Mouse (Mus musculus) mouse trophoblast stem cell (cell line): ENCODE measurements around the gene Fpr3.
"Not testable (repeated sequence)": the region's sequence is repeated elsewhere in the genome, so short reads cannot be mapped to it uniquely, and the experiment has no call there.

ENCODE experiments used
- in situ Hi-C, 2 experiments: fragments of 300-500 bp; cut with MseI, MboI; formaldehyde crosslinking; loops; 2 replicates in 1 of 2; 3 replicates in 1 of 2; pipeline ENCODE4 v1.15.1; 2025

The Fpr3 gene

GRCm38 (mm10) chr17:17882672-17883071 lies 5.0 kb upstream of the Fpr3 start:
- in situ Hi-C loops = no loop called here

DNA sequence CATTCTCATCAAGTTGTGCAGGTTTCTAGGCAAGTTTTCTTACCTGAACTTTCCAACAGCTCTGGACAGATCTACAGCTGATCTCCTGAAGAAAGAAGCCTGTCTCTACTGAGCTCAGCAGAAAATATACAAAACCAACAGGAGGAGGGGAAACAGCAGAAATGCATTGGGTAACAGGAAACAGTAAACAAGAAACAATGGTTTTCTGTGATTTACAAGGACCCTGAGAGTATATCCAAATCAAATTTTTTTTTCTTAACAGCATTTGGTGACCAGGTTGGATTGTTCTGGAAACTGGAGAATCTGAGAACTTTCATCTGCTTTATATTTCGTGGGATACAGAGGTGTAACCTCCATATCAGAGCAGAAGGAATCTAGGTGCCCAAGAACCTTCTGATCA lies 3.8 kb upstream of the Fpr3 start, which contains the start of gene Fpr1:
Gene Fpr1, minus strand, starts transcription at position 101 of the 400 bp plus-strand sequence.
- in situ Hi-C loops = no loop called here

DNA sequence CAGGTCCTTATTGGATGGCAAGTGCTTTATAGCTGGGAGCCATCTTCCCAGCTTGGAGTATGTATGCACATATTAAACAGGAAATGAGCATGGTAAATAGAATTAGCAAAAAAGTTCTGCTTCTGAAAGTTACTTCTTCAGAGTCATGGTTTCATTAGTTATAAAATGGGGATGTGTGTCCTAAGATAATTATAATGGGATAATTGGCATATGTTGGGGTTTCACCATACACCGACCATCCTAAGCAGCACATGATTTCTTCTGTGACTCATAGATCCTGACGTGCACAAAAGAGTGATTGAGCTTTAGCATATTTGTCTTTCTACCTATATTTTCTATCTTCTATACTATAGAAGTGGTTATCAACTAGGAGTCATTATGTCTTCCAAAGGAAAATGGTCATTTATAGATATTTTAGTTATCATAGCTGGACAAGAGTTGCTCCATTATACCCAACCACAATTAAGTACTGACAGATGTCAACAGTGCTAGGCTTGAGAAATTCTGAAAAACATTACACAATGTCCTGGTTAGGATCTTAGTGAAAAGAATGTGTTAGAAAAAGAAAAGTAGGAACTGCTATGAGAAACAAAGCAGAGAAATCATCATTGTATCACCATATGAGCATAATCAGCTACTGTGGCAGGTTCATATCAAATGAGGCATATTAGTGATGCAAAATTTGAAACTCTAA lies 2.2 kb downstream of the Fpr3 start:
- in situ Hi-C loops = loop anchor here (5.0 to 10.0 kb wide), 2 partner anchors 105 to 123 kb away; no protein-coding TSS in a partner anchor

DNA sequence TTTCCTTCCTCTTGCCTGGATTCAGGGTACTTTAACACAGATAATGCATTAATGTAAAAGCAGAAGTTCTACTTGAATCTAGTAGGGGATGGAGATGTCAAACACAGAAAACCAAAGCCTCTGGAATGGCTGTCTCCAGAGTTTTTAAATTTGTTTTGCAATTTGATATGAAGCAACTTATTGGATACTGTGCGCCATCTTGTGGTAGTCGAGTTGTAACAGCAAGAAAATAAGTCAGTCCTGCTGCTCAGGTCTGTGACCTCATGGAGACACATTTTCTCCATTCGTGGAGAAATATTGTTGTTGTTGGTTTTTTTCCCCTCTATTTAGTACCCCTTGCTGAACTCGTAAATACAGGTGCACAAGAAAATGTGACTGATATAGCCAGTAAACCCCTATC lies 8.4 kb downstream of the Fpr3 start:
- in situ Hi-C loops = loop anchor here in 1 of 2 experiments (10.0 kb wide), 1 partner anchor 111 kb away; no protein-coding TSS in a partner anchor

GRCm38 (mm10) chr17:17899268-17899667 lies 11.6 kb downstream of the Fpr3 start:
- in situ Hi-C loops = loop anchor here in 1 of 2 experiments (10.0 kb wide), 1 partner anchor 114 kb away; no protein-coding TSS in a partner anchor

- in situ Hi-C loops = no loop called here
These were observed 13.1 kb downstream of the Fpr3 start for GRCm38 (mm10) chr17:17900768-17901167.

- in situ Hi-C loops = no loop called here
These were observed 22.2 kb downstream of the Fpr3 start for GRCm38 (mm10) chr17:17909636-17910421.

- in situ Hi-C loops = not testable (repeated sequence)
These were observed 25.0 kb downstream of the Fpr3 start for GRCm38 (mm10) chr17:17912618-17913017.

DNA sequence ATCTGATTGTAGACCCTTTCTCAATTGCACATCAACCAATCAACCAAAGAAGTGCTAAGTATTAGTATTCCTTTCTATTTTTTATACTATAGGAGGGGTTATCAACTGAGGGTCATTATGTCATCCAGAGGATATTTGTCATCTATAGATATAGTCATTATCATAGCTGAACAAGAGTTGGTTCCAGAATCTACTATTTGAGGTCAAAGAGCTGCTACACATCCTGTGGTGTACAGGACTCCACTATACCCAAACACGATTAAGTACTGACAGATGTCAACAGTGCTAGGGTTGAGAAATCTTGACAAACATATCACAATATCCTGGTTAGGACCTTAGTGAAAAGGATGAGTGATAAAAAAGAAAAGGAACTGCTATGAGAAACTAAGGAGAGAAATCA lies 29.7 kb downstream of the Fpr3 start:
- in situ Hi-C loops = no loop called here

GRCm38 (mm10) chr17:17917782-17918181 lies 30.1 kb downstream of the Fpr3 start:
- in situ Hi-C loops = no loop called here

DNA sequence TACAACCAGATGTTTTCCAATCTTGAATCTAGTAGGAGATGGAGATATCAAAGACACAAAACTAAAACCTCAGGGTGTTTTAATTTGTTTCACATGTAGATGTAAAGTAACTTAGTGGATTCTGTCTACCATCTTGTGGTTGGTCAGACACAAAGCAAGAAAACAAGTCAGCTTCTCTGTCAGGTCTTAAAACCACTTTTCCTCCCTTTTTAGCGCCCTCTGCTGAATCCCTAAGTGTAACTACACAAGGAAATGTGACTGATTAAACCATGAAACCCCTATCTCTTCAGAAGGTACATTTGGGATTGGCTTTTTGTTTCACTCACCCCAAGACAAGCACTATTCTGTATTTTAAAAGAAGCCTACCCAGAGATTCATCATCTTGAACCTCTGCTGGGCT lies 85.8 kb downstream of the Fpr3 start:
- in situ Hi-C loops = no loop called here

GRCm38 (mm10) chr17:17981232-17981631 lies 93.6 kb downstream of the Fpr3 start:
- in situ Hi-C loops = not testable (repeated sequence)

GRCm38 (mm10) chr17:18004752-18005151 lies 117.1 kb downstream of the Fpr3 start:
- in situ Hi-C loops = no loop called here
